ENCODE assay signal across 16 mouse cellular contexts in the genomic region with DNA sequence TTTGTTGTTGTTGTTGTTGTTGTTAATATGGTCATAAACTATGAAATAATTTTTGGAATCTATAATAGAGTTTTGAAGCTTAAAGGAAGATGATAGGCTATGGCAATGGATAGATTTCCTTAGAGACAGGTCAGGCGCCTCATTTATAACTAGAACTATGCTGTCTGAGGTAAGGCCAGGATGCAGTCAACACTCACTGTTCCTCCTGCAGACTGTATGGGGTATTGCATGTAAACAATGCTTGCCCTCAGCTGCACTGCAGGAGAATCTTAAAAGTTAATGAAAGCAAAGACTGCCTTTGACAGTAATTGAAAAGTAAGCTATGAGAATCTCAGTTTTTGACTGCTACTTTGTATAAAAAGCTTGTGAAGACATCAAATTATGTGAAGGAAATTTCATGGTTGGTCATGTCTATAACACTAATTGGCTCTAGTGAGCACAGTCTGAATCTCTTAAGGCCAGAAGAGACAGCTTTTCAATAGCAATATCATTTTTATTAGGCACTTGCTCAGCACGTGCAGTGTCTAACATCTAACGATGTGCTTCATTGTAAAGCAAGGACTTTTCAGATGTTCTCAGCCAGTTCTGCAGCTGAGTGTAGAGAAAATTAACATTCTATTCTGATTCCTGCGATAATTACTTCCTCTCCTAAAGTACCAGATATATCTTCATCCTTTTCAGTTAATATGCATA.
DNase-seq lines count a peak whose midpoint lies in the region; ATAC-seq and TF ChIP-seq lines count a peak whose summit lies in the region.
"Had no signal": no experiment of that assay in that cellular context is flagged by ENCODE, and none has a peak within 500 bp of the region (broad histone marks: within the 10 kb centered on the region; RNA-seq: fewer than 3 reads in every experiment).

No protein-coding gene starts in this region.

- H3K9me3 ChIP-seq in lung, postnatal 0 days (ENCODE audit: low read length): no peaks in the 10 kb centered on the region
- H3K9me3 ChIP-seq in midbrain, embryonic 16.5 days (replicated peaks; ENCODE audit: control insufficient read depth, low read length, poor library complexity, severe bottlenecking): no peaks in the 10 kb centered on the region
- H3K9me3 ChIP-seq: forebrain, embryonic 15.5 days; kidney, embryonic 15.5 days had no signal

- no peak overlapping the region for H3K27ac ChIP-seq in lung, postnatal 0 days (ENCODE audit: low read length)
- no peak overlapping the region for H3K27ac ChIP-seq in midbrain, embryonic 16.5 days (ENCODE audit: low read length)
- H3K27ac ChIP-seq: forebrain, embryonic 15.5 days; kidney, embryonic 15.5 days had no signal

- ATAC-seq in lung, postnatal 0 days: no peak
- peak; percentile 37; the same call in 1 of the 2 replicates for ATAC-seq in midbrain, embryonic 16.5 days
- ATAC-seq: forebrain, embryonic 15.5 days had no signal

- peak; percentile 45 for TF ChIP-seq CTCF in lung, postnatal 0 days (IDR thresholded peaks at IDR 0.05)

- H3K36me3 ChIP-seq in lung, postnatal 0 days (ENCODE audit: insufficient read depth, low read length): no peaks in the 10 kb centered on the region
- H3K36me3 ChIP-seq in midbrain, embryonic 16.5 days (ENCODE audit: control insufficient read depth, insufficient read depth, low read length): no peaks in the 10 kb centered on the region

- no peaks in the 10 kb centered on the region for H3K27me3 ChIP-seq in lung, postnatal 0 days (replicated peaks; ENCODE audit: insufficient read depth, low read length)
- no peaks in the 10 kb centered on the region for H3K27me3 ChIP-seq in midbrain, embryonic 16.5 days (ENCODE audit: control insufficient read depth, insufficient read depth, low read depth, low read length)
- H3K27me3 ChIP-seq: forebrain, embryonic 15.5 days; kidney, embryonic 15.5 days had no signal

- TF ChIP-seq EP300 in lung, postnatal 0 days (IDR thresholded peaks at IDR 0.05): no peak

- peak; percentile 33 for DNase-seq in heart, adult 11 months
- DNase-seq in heart, adult 18-20 months: no peak
- no peak for DNase-seq in lung, postnatal 0 days (ENCODE audit: low spot score)
- DNase-seq in lung, postnatal 10 days: no peak
- peak; percentile 18 for DNase-seq in R1 (ENCODE audit: low read depth, low spot score)
- DNase-seq in adrenal gland, postnatal 36 days: no peak
- DNase-seq in right cerebral cortex, adult 2 months (ENCODE audit: low spot score in 2 of 2): no peak
- DNase-seq: adrenal gland, adult 2 months; cerebellum, postnatal 36 days; gastrocnemius, postnatal 14 days; layer of hippocampus, adult 9-11 months; lung, postnatal 14 days; thymus, adult 18-20 months had no signal

- no peak overlapping the region for H3K4me3 ChIP-seq in lung, postnatal 0 days (ENCODE audit: low read depth, low read length)
- H3K4me3 ChIP-seq in midbrain, embryonic 16.5 days (ENCODE audit: low read depth, low read length): no peak overlapping the region
- H3K4me3 ChIP-seq: forebrain, embryonic 15.5 days; kidney, embryonic 15.5 days had no signal

- no peak overlapping the region for H3K9ac ChIP-seq in lung, postnatal 0 days (replicated peaks; ENCODE audit: low read depth)
- H3K9ac ChIP-seq in midbrain, embryonic 16.5 days (ENCODE audit: low read depth, low read length): no peak overlapping the region
- H3K9ac ChIP-seq: forebrain, embryonic 15.5 days; kidney, embryonic 15.5 days had no signal

- H3K4me2 ChIP-seq in lung, postnatal 0 days (replicated peaks; ENCODE audit: low read depth, low read length): no peak overlapping the region
- H3K4me2 ChIP-seq in midbrain, embryonic 16.5 days (ENCODE audit: low read length): no peak overlapping the region
- H3K4me2 ChIP-seq: forebrain, embryonic 15.5 days; kidney, embryonic 15.5 days had no signal

- no peaks in the 10 kb centered on the region for H3K4me1 ChIP-seq in lung, postnatal 0 days (ENCODE audit: insufficient read depth, low read depth, low read length)
- H3K4me1 ChIP-seq in midbrain, embryonic 16.5 days (ENCODE audit: control insufficient read depth, insufficient read depth, low read length): 0 out of 2 replicates have a peak, but pooled peaks cover 2% of the 10 kb centered on the region
- H3K4me1 ChIP-seq: forebrain, embryonic 15.5 days; kidney, embryonic 15.5 days had no signal

- WGBS in lung, postnatal 0 days: 87% methylated on average over 4 of the region's 4 CpGs
- 70% methylated on average over 4 of the region's 4 CpGs for WGBS in midbrain, embryonic 16.5 days

Comparison
In these comparisons a context has a peak if more than half of its experiments do, and no peak if none do; other contexts are left out.
1. DNase-seq: peak in heart, adult 11 months (single experiment) and R1 (single experiment); none in heart, adult 18-20 months (0 of 2), lung, postnatal 0 days (single experiment), lung, postnatal 10 days (single experiment), adrenal gland, postnatal 36 days (0 of 2) and right cerebral cortex, adult 2 months (0 of 2).